Mouse (Mus musculus) forebrain, embryonic 11.5 days (tissue): ENCODE results near the gene Rhbdd3. TPM values are rescaled to one million over a fixed set of nuclear protein-coding genes. Genes with fewer than 3 reads are reported as not detected.

Source experiments
- ATAC-seq: fragments of 200-750 bp; cut with Nextera tagmentation; replicated peaks from 2 replicates; pipeline ENCODE4 v1.8.0; 2017; ENCODE audit warnings: moderate TSS enrichment; ENCODE audit not compliant: low FRiP score
- DNase-seq: peaks from one replicate; pipeline ENCODE4 v3.0.0-alpha.2; 2017; ENCODE audit warnings: low spot score
- H3K27ac ChIP-seq: fragments of 300-500 bp; sonication (generic); 2 replicates; pipeline ENCODE4 v1.5.1; 2014; ENCODE audit warnings: low read depth, low read length
- H3K27me3 ChIP-seq: fragments of 300-500 bp; sonication (generic); 2 replicates; pipeline ENCODE4 v1.6.1; 2014; ENCODE audit warnings: mild to moderate bottlenecking, low read length, mixed read lengths; ENCODE audit not compliant: control insufficient read depth, insufficient read depth
- H3K36me3 ChIP-seq: fragments of 300-500 bp; sonication (generic); 2 replicates; pipeline ENCODE4 v1.6.1; 2014; ENCODE audit warnings: mild to moderate bottlenecking, low read length, moderate library complexity, mixed read lengths; ENCODE audit not compliant: control insufficient read depth, insufficient read depth
- H3K4me1 ChIP-seq: fragments of 300-500 bp; sonication (generic); replicated peaks from 2 replicates; pipeline ENCODE4 v1.6.1; 2014; ENCODE audit warnings: low read length, mixed read lengths; ENCODE audit not compliant: control insufficient read depth, insufficient read depth
- H3K4me2 ChIP-seq: fragments of 300-500 bp; sonication (generic); 2 replicates; pipeline ENCODE4 v1.6.1; 2014; ENCODE audit warnings: low read depth, mild to moderate bottlenecking, low read length, moderate library complexity, mixed read lengths; ENCODE audit not compliant: severe bottlenecking
- H3K4me3 ChIP-seq: fragments of 300-500 bp; sonication (generic); 2 replicates; pipeline ENCODE4 v1.5.1; 2014; ENCODE audit warnings: low read depth, low read length
- H3K9ac ChIP-seq: fragments of 300-500 bp; sonication (generic); 2 replicates; pipeline ENCODE4 v1.6.1; 2014; ENCODE audit warnings: low read length
- H3K9me3 ChIP-seq: fragments of 300-500 bp; sonication (generic); 2 replicates; pipeline ENCODE4 v1.6.1; 2016; ENCODE audit warnings: low read length, mixed read lengths; ENCODE audit not compliant: control insufficient read depth
- WGBS: fragments of 180-500 bp; shearing (Covaris S2); extraction: QIAGEN DNeasy Blood & Tissue Kit; methylation state at CpG from one replicate; pipeline ENCODE4 v1.1.7; 2014; 5-methylcytosine and 5-hydroxymethylcytosine counted together
- polyA plus RNA-seq: library from polyadenylated mRNA; unstranded; fragments of >200 nt; fragmentation: Nextera tagmentation; extraction: Ambion mirVana; gene quantifications from 2 replicates; pipeline ENCODE4 v1.2.1, GENCODE M21; 2014

The Rhbdd3 gene
- polyA plus RNA-seq, 1 experiment from 2014 or later, result 26.5 TPM

- Histone ChIP-seq H3K4me1 (no peaks in the 10 kb centered on the region; the same call in 1 of the 2 replicates), H3K27ac (no peak overlapping the region), H3K4me3 (no peak overlapping the region), H3K9ac (no peak overlapping the region), H3K9me3 (no peaks in the 10 kb centered on the region), H3K36me3 (no peaks in the 10 kb centered on the region), H3K27me3 (no peaks in the 10 kb centered on the region), H3K4me2 (no peak overlapping the region)
- 84% methylated on average over 6 of the region's 6 CpGs for WGBS
- ATAC-seq (no peak), DNase-seq (peak; percentile 49)
Measured at GRCm38 (mm10) chr11:5101641-5102040, 2.9 kb downstream of the Rhbdd3 start.

- WGBS, result 87% methylated on average over 7 of the region's 7 CpGs
Measured at GRCm38 (mm10) chr11:5102384-5102783, 3.7 kb downstream of the Rhbdd3 start.

GRCm38 (mm10) chr11:5103986-5104509 lies 5.3 kb downstream of the Rhbdd3 start:
- 87% methylated on average over 4 of the region's 4 CpGs for WGBS
- Histone ChIP-seq H3K4me1 (no peaks in the 10 kb centered on the region; the same call in 1 of the 2 replicates), H3K4me3 (no peak overlapping the region), H3K36me3 (no peaks in the 10 kb centered on the region), H3K27me3 (no peaks in the 10 kb centered on the region), H3K4me2 (no peak overlapping the region), H3K9ac (no peak overlapping the region), H3K27ac (no peak overlapping the region), H3K9me3 (no peaks in the 10 kb centered on the region)
- DNase-seq (peak; percentile 56), ATAC-seq (no peak)

More at GRCm38 (mm10) chr11:5102384-5102783, 3.7 kb downstream of the Rhbdd3 start:
- DNase-seq, result peak; percentile 39
- no peaks in the 10 kb centered on the region for H3K9me3 ChIP-seq
- no peaks in the 10 kb centered on the region; the same call in 1 of the 2 replicates for H3K4me1 ChIP-seq
- no peaks in the 10 kb centered on the region for H3K27me3 ChIP-seq
- no peak for ATAC-seq
- no peak overlapping the region for H3K4me3 ChIP-seq
- H3K27ac ChIP-seq, result no peak overlapping the region
- no peaks in the 10 kb centered on the region for H3K36me3 ChIP-seq
- H3K4me2 ChIP-seq, result no peak overlapping the region
- H3K9ac ChIP-seq, result no peak overlapping the region

- 80% methylated on average over 8 of the region's 8 CpGs for WGBS
Measured at GRCm38 (mm10) chr11:5109441-5109840, 10.7 kb downstream of the Rhbdd3 start.

GRCm38 (mm10) chr11:5113645-5114044 lies 14.9 kb downstream of the Rhbdd3 start:
- H3K4me1 ChIP-seq, result peaks cover 5% of the 10 kb centered on the region; the same call in 1 of the 2 replicates
- no peak overlapping the region for H3K9ac ChIP-seq
- peak; percentile 16 for DNase-seq
- H3K4me2 ChIP-seq, result no peak overlapping the region
- WGBS, result 86% methylated on average over 7 of the region's 7 CpGs
- H3K27ac ChIP-seq, result no peak overlapping the region
- ATAC-seq, result no peak
- no peaks in the 10 kb centered on the region for H3K27me3 ChIP-seq
- H3K4me3 ChIP-seq, result no peak overlapping the region
- no peaks in the 10 kb centered on the region for H3K36me3 ChIP-seq
- H3K9me3 ChIP-seq, result no peaks in the 10 kb centered on the region

More at GRCm38 (mm10) chr11:5109441-5109840, 10.7 kb downstream of the Rhbdd3 start:
- H3K27me3 ChIP-seq, result no peaks in the 10 kb centered on the region
- H3K36me3 ChIP-seq, result no peaks in the 10 kb centered on the region
- peak; percentile 47 for DNase-seq
- no peak overlapping the region for H3K4me3 ChIP-seq
- H3K27ac ChIP-seq, result no peak overlapping the region
- H3K4me1 ChIP-seq, result peaks cover 5% of the 10 kb centered on the region; the same call in 1 of the 2 replicates
- no peak overlapping the region for H3K4me2 ChIP-seq
- no peak overlapping the region for H3K9ac ChIP-seq
- H3K9me3 ChIP-seq, result no peaks in the 10 kb centered on the region
- no peak for ATAC-seq

GRCm38 (mm10) chr11:5114931-5115581 lies 16.3 kb downstream of the Rhbdd3 start:
- ATAC-seq (peak; percentile 55; the same call in 1 of the 2 replicates), DNase-seq (peak; percentile 94)
- H3K9ac ChIP-seq, result no peak overlapping the region
- no peak overlapping the region for H3K27ac ChIP-seq
- peaks cover 5% of the 10 kb centered on the region; the same call in 1 of the 2 replicates for H3K4me1 ChIP-seq
- no peaks in the 10 kb centered on the region for H3K9me3 ChIP-seq
- H3K36me3 ChIP-seq, result no peaks in the 10 kb centered on the region
- WGBS, result 29% methylated on average over 13 of the region's 13 CpGs
- H3K4me3 ChIP-seq, result no peak overlapping the region
- no peak overlapping the region for H3K4me2 ChIP-seq
- no peaks in the 10 kb centered on the region for H3K27me3 ChIP-seq

- DNase-seq (no peak), ATAC-seq (no peak)
- H3K4me1 ChIP-seq, result peaks cover 12% of the 10 kb centered on the region
- WGBS, result 66% methylated on average over 4 of the region's 4 CpGs
- no peak overlapping the region for H3K4me3 ChIP-seq
- no peaks in the 10 kb centered on the region for H3K36me3 ChIP-seq
- no peak overlapping the region for H3K27ac ChIP-seq
- no peak overlapping the region for H3K9ac ChIP-seq
- no peaks in the 10 kb centered on the region for H3K27me3 ChIP-seq
- H3K9me3 ChIP-seq, result no peaks in the 10 kb centered on the region
- H3K4me2 ChIP-seq, result no peak overlapping the region
Measured at GRCm38 (mm10) chr11:5125713-5126112, 27.0 kb downstream of the Rhbdd3 start.

GRCm38 (mm10) chr11:5129035-5129480 lies 30.3 kb downstream of the Rhbdd3 start:
- WGBS, result 19% methylated on average over 5 of the region's 5 CpGs
- H3K9me3 ChIP-seq, result no peaks in the 10 kb centered on the region
- H3K4me1 ChIP-seq, result peaks cover 12% of the 10 kb centered on the region
- H3K4me2 ChIP-seq, result peak overlapping the region; percentile 16; the same call in 1 of the 2 replicates
- peak overlapping the region; percentile 9; the same call in 1 of the 2 replicates for H3K9ac ChIP-seq
- H3K4me3 ChIP-seq, result no peak overlapping the region
- peak; percentile 64 for DNase-seq
- H3K27me3 ChIP-seq, result no peaks in the 10 kb centered on the region
- peak; percentile 83 for ATAC-seq
- peak overlapping the region; percentile 44 for H3K27ac ChIP-seq
- no peaks in the 10 kb centered on the region for H3K36me3 ChIP-seq
